Mouse (Mus musculus): ENCODE data around the gene Wbp4. TPM values are rescaled to one million over a fixed set of nuclear protein-coding genes. Genes with fewer than 3 reads are reported as not detected.
"Not testable (repeated sequence)": the region's sequence is repeated elsewhere in the genome, so short reads cannot be mapped to it uniquely, and the experiment has no call there.

Gene Wbp4
- polyA plus RNA-seq, 1 experiment from 2014 or later: 49.5 TPM

GRCm38 (mm10) chr14:79482251-79482661 is 936 bp upstream of the Wbp4 start:
- Histone ChIP-seq H3K4me2 (replicated peaks) (peak overlapping the region; percentile 73), H3K9ac (peak overlapping the region; percentile 98), H3K36me3 (peaks cover 13% of the 10 kb centered on the region; the same call in 1 of the 2 replicates), H3K27me3 (no peaks in the 10 kb centered on the region), H3K4me3 (peak overlapping the region; percentile 89), H3K27ac (peak overlapping the region; percentile 99), H3K9me3 (no peaks in the 10 kb centered on the region), H3K4me1 (peaks cover 42% of the 10 kb centered on the region)
- under 1% methylated on average over 11 of the region's 11 CpGs for WGBS
- no peak for ATAC-seq (ENCODE audit: low FRiP score, low read depth)

DNA sequence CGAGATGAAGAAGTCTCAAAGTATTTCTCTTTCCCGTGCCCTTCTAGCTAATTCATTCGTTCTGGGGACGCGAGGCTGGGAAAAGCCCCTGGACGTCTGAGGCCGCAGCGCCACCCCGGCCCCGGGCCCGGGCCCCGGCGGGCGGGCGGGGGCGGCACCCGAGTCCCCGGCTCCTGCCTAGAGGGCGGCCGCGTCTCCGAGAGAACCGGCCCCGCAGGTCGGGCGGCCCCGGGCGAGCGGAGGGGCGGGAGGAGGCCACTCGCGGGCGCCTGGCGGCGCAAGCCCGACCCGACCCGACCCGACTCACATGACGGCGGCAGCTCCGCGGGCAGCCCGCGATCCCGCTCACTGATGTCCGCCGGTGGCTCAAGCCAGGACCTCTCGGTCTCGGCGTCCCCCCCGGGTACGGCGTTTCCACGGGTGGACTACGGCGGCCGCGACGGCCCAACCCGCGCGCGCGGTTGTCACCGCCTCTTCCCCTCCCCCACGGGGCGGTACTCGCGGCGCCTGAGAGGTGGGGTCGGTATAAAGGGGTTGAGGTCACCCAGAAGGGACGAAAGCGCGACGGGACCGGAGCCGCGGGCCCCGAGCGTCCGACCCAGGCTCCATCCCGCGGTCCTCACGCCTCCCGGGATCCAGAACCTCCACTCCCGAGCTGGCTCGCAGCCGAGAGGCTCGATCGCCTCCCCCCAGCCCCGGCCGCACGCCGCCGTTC is 539 bp downstream of the Wbp4 start, which contains the start of gene Elf1:
Gene Elf1 (plus strand): TSS at position 571 of the 715 bp plus-strand sequence.
- Histone ChIP-seq H3K9me3 (no peaks in the 10 kb centered on the region), H3K4me2 (replicated peaks) (peak within 1 kb of the TSS; percentile 73), H3K27me3 (no peaks in the 10 kb centered on the region), H3K4me1 (peaks cover 29% of the 10 kb centered on the region), H3K36me3 (peaks cover 20% of the 10 kb centered on the region), H3K4me3 (peak within 1 kb of the TSS; percentile 89), H3K9ac (peak within 1 kb of the TSS; percentile 98), H3K27ac (peak within 1 kb of the TSS; percentile 99)
- peak; percentile 83 for ATAC-seq (ENCODE audit: low FRiP score, low read depth)
- under 1% methylated on average over 89 of the region's 96 CpGs for WGBS

- Histone ChIP-seq H3K4me1 (no peaks in the 10 kb centered on the region), H3K9ac (no peak overlapping the region), H3K36me3 (peaks cover 79% of the 10 kb centered on the region), H3K4me2 (replicated peaks) (no peak overlapping the region), H3K9me3 (no peaks in the 10 kb centered on the region), H3K27ac (no peak overlapping the region), H3K4me3 (no peak overlapping the region), H3K27me3 (no peaks in the 10 kb centered on the region)
- WGBS: 91% methylated on average over 2 of the region's 2 CpGs
- ATAC-seq (ENCODE audit: low FRiP score, low read depth): no peak
Observed at GRCm38 (mm10) chr14:79473384-79473783, 7.9 kb downstream of the Wbp4 start.

DNA sequence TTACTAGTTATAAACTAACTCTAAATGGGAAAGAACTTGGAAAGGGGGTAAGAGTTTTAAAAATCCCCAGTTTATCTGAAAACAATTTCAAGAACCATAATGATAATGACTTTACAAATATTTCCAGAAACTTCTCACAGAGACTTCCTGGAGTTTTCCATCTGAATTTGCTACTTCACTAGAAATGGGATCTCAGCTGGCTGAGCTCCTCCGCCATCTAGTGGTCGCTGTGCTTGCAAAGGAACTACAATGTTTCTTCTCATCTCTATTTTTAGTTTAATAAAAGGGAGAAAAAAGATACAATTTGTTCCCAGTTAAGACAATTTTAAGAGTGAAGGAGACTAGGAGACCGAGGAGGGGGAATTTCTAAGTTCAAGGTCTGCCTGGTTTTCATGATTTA is 13.7 kb downstream of the Wbp4 start:
- H3K9ac ChIP-seq: no peak overlapping the region
- peaks cover 74% of the 10 kb centered on the region for H3K36me3 ChIP-seq
- no peak overlapping the region for H3K4me3 ChIP-seq
- H3K27me3 ChIP-seq: no peaks in the 10 kb centered on the region
- H3K27ac ChIP-seq: no peak overlapping the region
- no peak overlapping the region for H3K4me2 ChIP-seq (replicated peaks)
- 28% methylated on average over 3 of the region's 3 CpGs for WGBS
- no peak for ATAC-seq (ENCODE audit: low FRiP score, low read depth)
- no peaks in the 10 kb centered on the region for H3K9me3 ChIP-seq
- no peaks in the 10 kb centered on the region for H3K4me1 ChIP-seq

DNA sequence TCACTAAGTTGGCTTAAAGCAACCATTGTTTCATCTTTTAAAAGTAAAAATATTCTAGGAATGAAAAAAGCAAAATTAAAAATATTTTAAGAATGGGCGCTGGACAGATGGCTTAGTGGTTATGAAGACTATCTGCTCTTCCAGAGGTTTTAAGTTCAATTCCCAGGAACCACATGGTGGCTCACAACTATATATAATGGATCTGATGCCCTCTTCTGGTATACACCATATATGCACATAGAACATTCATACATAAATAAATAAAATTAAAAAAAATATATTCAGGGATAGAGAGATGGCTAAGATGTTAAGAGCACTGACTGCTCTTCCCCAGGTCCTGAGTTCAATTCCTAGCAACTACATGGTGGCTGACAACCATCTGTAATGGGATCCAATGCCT is 15.7 kb downstream of the Wbp4 start:
- peaks cover 71% of the 10 kb centered on the region for H3K36me3 ChIP-seq
- no peak for ATAC-seq (ENCODE audit: low FRiP score, low read depth)
- no peaks in the 10 kb centered on the region for H3K27me3 ChIP-seq
- H3K27ac ChIP-seq: no peak overlapping the region
- H3K9me3 ChIP-seq: no peaks in the 10 kb centered on the region
- no peak overlapping the region for H3K4me2 ChIP-seq (replicated peaks)
- H3K4me3 ChIP-seq: no peak overlapping the region
- no peak overlapping the region for H3K9ac ChIP-seq
- WGBS: 90% methylated on average over 1 of the region's 1 CpGs
- H3K4me1 ChIP-seq: no peaks in the 10 kb centered on the region

- WGBS: 94% methylated on average over 4 of the region's 4 CpGs
- Histone ChIP-seq H3K36me3 (peaks cover 48% of the 10 kb centered on the region), H3K4me1 (no peaks in the 10 kb centered on the region)
Observed at GRCm38 (mm10) chr14:79460988-79461387, 20.3 kb downstream of the Wbp4 start.

GRCm38 (mm10) chr14:79460401-79460800 is 20.9 kb downstream of the Wbp4 start:
- no peak overlapping the region for H3K4me3 ChIP-seq
- H3K9me3 ChIP-seq: no peaks in the 10 kb centered on the region
- peaks cover 42% of the 10 kb centered on the region for H3K36me3 ChIP-seq
- H3K27ac ChIP-seq: no peak overlapping the region
- WGBS: 89% methylated on average over 1 of the region's 1 CpGs
- H3K4me2 ChIP-seq (replicated peaks): no peak overlapping the region
- no peak for ATAC-seq (ENCODE audit: low FRiP score, low read depth)
- no peaks in the 10 kb centered on the region for H3K27me3 ChIP-seq
- H3K4me1 ChIP-seq: no peaks in the 10 kb centered on the region
- H3K9ac ChIP-seq: no peak overlapping the region

More at GRCm38 (mm10) chr14:79460988-79461387, 20.3 kb downstream of the Wbp4 start:
- H3K27ac ChIP-seq: no peak overlapping the region
- no peak overlapping the region for H3K4me2 ChIP-seq (replicated peaks)
- H3K9ac ChIP-seq: no peak overlapping the region
- no peaks in the 10 kb centered on the region for H3K27me3 ChIP-seq
- no peak overlapping the region for H3K4me3 ChIP-seq
- no peaks in the 10 kb centered on the region for H3K9me3 ChIP-seq
- ATAC-seq (ENCODE audit: low FRiP score, low read depth): no peak

DNA sequence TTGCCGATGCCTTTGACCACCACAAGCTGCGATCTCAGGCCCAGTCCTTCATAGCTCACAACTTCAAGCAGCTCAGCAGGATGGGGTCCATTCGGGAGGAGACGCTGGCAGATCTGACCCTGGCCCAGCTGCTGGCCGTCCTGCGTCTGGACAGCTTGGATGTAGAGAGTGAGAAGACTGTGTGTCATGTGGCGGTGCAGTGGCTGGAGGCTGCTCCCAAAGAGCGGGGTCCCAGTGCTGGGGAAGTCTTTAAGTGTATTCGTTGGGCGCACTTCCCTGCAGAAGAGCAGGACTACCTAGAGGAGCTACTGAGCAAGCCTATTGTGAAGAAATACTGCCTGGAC is 28.8 kb downstream of the Wbp4 start:
- H3K9ac ChIP-seq; H3K36me3 ChIP-seq; H3K4me2 ChIP-seq (replicated peaks); H3K27ac ChIP-seq; H3K4me3 ChIP-seq; H3K4me1 ChIP-seq; ATAC-seq (ENCODE audit: low FRiP score, low read depth); H3K27me3 ChIP-seq: not testable (repeated sequence)
- H3K9me3 ChIP-seq: peaks cover 12% of the 10 kb centered on the region
- 91% methylated on average over 8 of the region's 10 CpGs for WGBS

- Histone ChIP-seq H3K9ac (peak within 1 kb of the TSS; percentile 62; the same call in 1 of the 2 replicates), H3K4me3 (peak within 1 kb of the TSS; percentile 59), H3K9me3 (peaks cover 12% of the 10 kb centered on the region), H3K4me2 (replicated peaks) (peak within 1 kb of the TSS; percentile 69)
- WGBS: 17% methylated on average over 49 of the region's 89 CpGs
- peak; percentile 90 for ATAC-seq (ENCODE audit: low FRiP score, low read depth)
- H3K4me1 ChIP-seq, H3K36me3 ChIP-seq, H3K27ac ChIP-seq, H3K27me3 ChIP-seq: not testable (repeated sequence)
Observed at GRCm38 (mm10) chr14:79451681-79452590, 29.4 kb downstream of the Wbp4 start, which contains the start of gene Kbtbd6. TSS of gene Kbtbd6 (plus strand) at chr14:79451835.

DNA sequence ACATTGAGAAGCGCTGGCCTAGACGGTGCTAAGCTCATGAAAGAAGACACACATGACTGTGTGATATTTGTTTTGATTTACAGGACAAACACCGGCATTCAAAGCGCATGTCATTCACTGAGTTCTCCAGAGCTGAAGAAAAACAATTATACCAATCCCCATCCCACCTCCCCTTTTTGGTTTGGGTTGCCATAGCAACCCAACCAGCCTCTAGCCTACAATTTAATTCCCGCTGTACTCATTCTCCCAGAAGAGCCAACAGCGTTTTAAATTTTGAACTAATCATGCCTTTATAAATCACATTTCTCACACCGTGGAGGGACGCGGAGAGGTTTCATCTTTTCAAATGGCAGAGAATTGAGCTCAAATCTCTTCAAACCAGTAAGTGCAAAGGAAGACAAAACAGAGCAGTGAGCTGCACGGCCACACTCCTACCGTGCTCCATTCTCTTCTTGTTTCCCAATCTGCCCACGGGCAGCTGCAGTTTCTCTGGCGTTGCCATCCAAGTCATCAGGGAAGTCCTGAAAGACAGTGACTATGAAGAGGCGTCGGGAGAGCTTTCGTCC is 36.2 kb downstream of the Wbp4 start:
- Histone ChIP-seq H3K27ac (no peak overlapping the region), H3K4me1 (no peaks in the 10 kb centered on the region), H3K36me3 (no peaks in the 10 kb centered on the region), H3K9me3 (no peaks in the 10 kb centered on the region), H3K4me2 (replicated peaks) (no peak overlapping the region), H3K4me3 (no peak overlapping the region), H3K27me3 (no peaks in the 10 kb centered on the region), H3K9ac (no peak overlapping the region)
- no peak for ATAC-seq (ENCODE audit: low FRiP score, low read depth)
- WGBS: 72% methylated on average over 16 of the region's 16 CpGs

DNA sequence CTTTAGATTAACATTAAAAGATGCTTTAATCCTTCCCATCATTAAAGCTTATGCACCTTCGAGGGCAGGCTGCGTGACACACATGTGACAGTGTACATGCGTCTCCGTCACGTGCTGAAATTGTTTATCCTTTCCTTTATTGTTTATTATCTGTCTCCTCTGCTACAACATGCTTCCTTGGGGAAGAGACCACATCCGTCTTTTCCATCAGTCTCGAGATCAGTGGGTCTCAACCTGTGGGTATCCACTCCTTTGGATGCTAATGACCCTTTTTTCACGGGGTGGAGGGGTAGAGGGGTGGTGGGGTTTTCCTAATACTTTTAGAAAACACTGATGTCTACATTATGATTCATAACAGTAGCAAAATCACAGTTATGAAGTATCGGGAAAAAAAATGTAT is 36.7 kb downstream of the Wbp4 start:
- Histone ChIP-seq H3K27me3 (no peaks in the 10 kb centered on the region), H3K9me3 (no peaks in the 10 kb centered on the region), H3K36me3 (no peaks in the 10 kb centered on the region), H3K9ac (no peak overlapping the region), H3K27ac (no peak overlapping the region), H3K4me3 (no peak overlapping the region), H3K4me2 (replicated peaks) (no peak overlapping the region), H3K4me1 (no peaks in the 10 kb centered on the region)
- no peak for ATAC-seq (ENCODE audit: low FRiP score, low read depth)
- 88% methylated on average over 9 of the region's 9 CpGs for WGBS

GRCm38 (mm10) chr14:79441441-79441840 is 39.9 kb downstream of the Wbp4 start:
- Histone ChIP-seq H3K4me1 (no peaks in the 10 kb centered on the region), H3K36me3 (no peaks in the 10 kb centered on the region), H3K27ac (no peak overlapping the region), H3K4me3 (no peak overlapping the region), H3K27me3 (no peaks in the 10 kb centered on the region), H3K4me2 (replicated peaks) (no peak overlapping the region), H3K9me3 (no peaks in the 10 kb centered on the region), H3K9ac (no peak overlapping the region)
- 79% methylated on average over 5 of the region's 5 CpGs for WGBS
- no peak for ATAC-seq (ENCODE audit: low FRiP score, low read depth)
